Mouse (Mus musculus) heart, embryonic 11.5 days (tissue): ENCODE measurements at regions not wholly inside any gene's neighbourhood (a gene's known extent, or its start where the extent isn't known, plus 50 kb on each side); places are given as distances from the start of the nearest gene placed in this dataset.
"Not testable (repeated sequence)": the region's sequence is repeated elsewhere in the genome, so short reads cannot be mapped to it uniquely, and the experiment has no call there.

ENCODE experiments used
- ATAC-seq: fragments of 200-750 bp; cut with Nextera tagmentation; replicated peaks from 2 replicates; pipeline ENCODE4 v1.8.0; 2017; ENCODE audit warnings: moderate library complexity; ENCODE audit not compliant: insufficient number of reproducible peaks, low FRiP score, low TSS enrichment
- H3K27ac ChIP-seq: fragments of 300-500 bp; sonication (generic); 2 replicates; pipeline ENCODE4 v1.5.1; 2014; ENCODE audit warnings: mild to moderate bottlenecking, low read depth, low read length
- H3K27me3 ChIP-seq: fragments of 300-500 bp; sonication (generic); 2 replicates; pipeline ENCODE4 v1.6.1; 2014; ENCODE audit warnings: mild to moderate bottlenecking, low read length, mixed read lengths; ENCODE audit not compliant: control insufficient read depth, insufficient read depth
- H3K36me3 ChIP-seq: fragments of 300-500 bp; sonication (generic); 2 replicates; pipeline ENCODE4 v1.6.1; 2014; ENCODE audit warnings: mild to moderate bottlenecking, low read length, moderate library complexity, mixed read lengths; ENCODE audit not compliant: control insufficient read depth, insufficient read depth
- H3K4me1 ChIP-seq: fragments of 300-500 bp; sonication (generic); 2 replicates; pipeline ENCODE4 v1.6.1; 2014; ENCODE audit warnings: low read length; ENCODE audit not compliant: control insufficient read depth, insufficient read depth
- H3K4me2 ChIP-seq: fragments of 300-500 bp; sonication (generic); 2 replicates; pipeline ENCODE4 v1.6.1; 2014; ENCODE audit warnings: mild to moderate bottlenecking, moderate library complexity
- H3K4me3 ChIP-seq: fragments of 300-500 bp; sonication (generic); 2 replicates; pipeline ENCODE4 v1.5.1; 2014; ENCODE audit warnings: low read depth, low read length
- H3K9ac ChIP-seq: fragments of 300-500 bp; sonication (generic); 2 replicates; pipeline ENCODE4 v1.6.1; 2014; ENCODE audit warnings: mild to moderate bottlenecking, low read depth, low read length, moderate library complexity
- H3K9me3 ChIP-seq: fragments of 300-500 bp; sonication (generic); replicated peaks from 2 replicates; pipeline ENCODE4 v1.6.1; 2016; ENCODE audit warnings: low read length; ENCODE audit not compliant: control insufficient read depth
- WGBS: fragments of 180-500 bp; shearing (Covaris S2); extraction: QIAGEN DNeasy Blood & Tissue Kit; methylation state at CpG from one replicate; pipeline ENCODE4 v1.1.7; 2014; ENCODE audit not compliant: insufficient replicate concordance; 5-methylcytosine and 5-hydroxymethylcytosine counted together

DNA sequence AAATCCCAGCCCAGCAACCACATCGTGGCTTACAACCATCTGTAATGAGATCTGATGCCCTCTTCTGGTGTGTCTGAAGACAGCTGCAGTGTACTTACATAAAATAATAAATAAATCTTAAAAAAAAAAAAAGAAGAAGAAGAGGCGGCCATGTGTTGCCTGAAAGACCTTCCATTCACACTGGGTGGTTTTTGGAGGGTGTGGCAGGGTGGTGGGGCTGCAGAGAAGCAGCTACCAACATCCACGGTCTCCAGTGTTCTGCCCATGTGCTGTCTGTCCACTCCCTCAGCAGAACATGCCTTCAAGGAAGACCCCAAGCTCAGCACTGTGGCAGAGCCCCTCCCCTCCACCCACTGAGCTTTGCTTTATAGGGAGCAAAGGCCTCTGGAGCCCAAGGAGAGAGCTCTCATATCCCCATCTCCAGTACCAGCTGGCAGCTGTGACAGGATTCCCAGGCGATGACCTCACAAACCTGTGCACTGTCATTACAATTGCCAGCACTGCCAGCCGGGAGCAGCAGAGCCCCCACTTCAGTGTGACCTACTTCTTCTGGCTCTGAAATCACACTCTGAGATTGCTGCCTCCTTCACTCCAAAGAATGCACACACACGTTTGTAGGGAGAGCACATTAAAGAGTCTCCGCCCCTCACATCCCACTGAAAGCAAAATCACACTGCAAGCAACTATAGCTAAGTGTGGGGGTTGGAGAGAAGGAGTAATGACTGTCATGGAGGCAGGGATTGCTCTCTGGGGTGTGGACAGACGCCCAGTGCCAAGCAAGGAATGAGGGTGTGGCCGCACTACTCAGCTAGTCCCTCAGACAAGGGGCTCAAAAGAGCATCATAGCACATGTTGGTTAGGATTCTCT lies 82.8 kb upstream of the Klf13 start:
- Histone ChIP-seq H3K27ac (peak overlapping the region; percentile 37; the same call in 1 of the 2 replicates), H3K4me2 (no peak overlapping the region), H3K36me3 (no peaks in the 10 kb centered on the region), H3K4me3 (no peak overlapping the region), H3K9me3 (no peaks in the 10 kb centered on the region), H3K9ac (no peak overlapping the region), H3K4me1 (peaks cover 22% of the 10 kb centered on the region), H3K27me3 (no peaks in the 10 kb centered on the region)
- 59% methylated on average over 9 of the region's 9 CpGs for WGBS
- peak; percentile 57 for ATAC-seq

DNA sequence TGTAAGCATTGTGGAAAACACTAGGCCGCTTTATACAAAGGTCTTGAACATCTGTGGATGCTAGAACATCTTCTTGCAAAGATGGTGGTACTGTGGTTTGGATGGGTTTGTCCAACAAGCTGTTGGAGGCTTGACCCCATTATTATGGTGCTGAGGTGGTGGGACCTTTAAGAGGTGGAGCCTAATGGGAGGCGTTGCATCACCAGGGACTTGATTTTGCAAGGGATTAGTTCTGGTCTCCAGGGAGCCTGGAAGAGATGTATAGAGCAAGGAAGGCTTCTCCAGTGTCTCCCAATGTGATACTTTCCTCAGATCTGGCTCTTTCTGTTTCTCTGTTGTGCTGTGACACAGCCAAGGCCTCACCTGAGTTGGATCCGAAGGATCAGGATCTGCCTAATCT lies 79.4 kb upstream of the Klf13 start:
- H3K4me2 ChIP-seq = no peak overlapping the region
- H3K9me3 ChIP-seq = no peaks in the 10 kb centered on the region
- WGBS = 76% methylated on average over 3 of the region's 3 CpGs
- peaks cover 32% of the 10 kb centered on the region for H3K4me1 ChIP-seq
- H3K4me3 ChIP-seq = no peak overlapping the region
- ATAC-seq = no peak
- no peak overlapping the region for H3K9ac ChIP-seq
- H3K27ac ChIP-seq = no peak overlapping the region
- H3K36me3 ChIP-seq = no peaks in the 10 kb centered on the region
- no peaks in the 10 kb centered on the region for H3K27me3 ChIP-seq

DNA sequence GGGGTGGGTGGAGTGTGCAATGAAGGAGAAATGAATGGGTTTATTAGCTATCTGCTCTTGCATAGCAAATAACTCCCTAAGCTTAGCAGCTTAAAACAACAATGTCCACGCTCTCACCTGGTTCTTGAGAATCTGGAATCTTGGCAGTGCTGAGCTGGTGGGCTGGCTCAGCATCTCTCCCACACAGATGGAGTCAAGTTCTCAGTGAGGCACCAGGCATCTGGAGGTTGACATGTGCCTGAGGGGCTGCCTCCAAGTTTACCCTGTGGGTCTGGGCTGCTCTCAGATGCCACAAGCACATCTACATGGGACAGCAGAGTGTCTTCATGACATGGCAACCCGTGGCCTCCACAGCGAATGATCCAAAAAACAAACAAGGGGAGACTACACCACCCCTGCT lies 78.2 kb upstream of the Klf13 start:
- H3K9me3 ChIP-seq = no peaks in the 10 kb centered on the region
- H3K9ac ChIP-seq = no peak overlapping the region
- H3K27ac ChIP-seq = no peak overlapping the region
- no peak overlapping the region for H3K4me2 ChIP-seq
- H3K4me1 ChIP-seq = peaks cover 29% of the 10 kb centered on the region
- WGBS = 83% methylated on average over 3 of the region's 3 CpGs
- H3K36me3 ChIP-seq = no peaks in the 10 kb centered on the region
- H3K4me3 ChIP-seq = no peak overlapping the region
- no peaks in the 10 kb centered on the region for H3K27me3 ChIP-seq
- no peak for ATAC-seq

DNA sequence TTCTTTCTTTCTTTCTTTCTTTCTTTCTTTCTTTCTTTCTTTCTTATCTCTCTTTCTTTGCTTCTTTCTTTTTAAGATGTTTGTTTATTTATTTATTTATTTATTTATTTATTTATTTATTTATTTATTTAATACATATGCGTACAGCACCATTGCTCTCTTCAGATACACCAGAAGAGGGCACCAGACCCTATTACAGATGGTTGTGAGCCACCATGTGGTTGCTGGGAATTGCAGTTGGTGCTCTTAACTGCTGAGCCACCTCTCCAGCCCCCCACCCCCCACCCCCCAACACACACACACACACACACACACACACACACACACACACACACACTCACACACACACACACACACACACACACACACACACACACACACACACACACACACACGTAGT lies 76.4 kb upstream of the Klf13 start:
- not testable (repeated sequence) for H3K4me3 ChIP-seq

DNA sequence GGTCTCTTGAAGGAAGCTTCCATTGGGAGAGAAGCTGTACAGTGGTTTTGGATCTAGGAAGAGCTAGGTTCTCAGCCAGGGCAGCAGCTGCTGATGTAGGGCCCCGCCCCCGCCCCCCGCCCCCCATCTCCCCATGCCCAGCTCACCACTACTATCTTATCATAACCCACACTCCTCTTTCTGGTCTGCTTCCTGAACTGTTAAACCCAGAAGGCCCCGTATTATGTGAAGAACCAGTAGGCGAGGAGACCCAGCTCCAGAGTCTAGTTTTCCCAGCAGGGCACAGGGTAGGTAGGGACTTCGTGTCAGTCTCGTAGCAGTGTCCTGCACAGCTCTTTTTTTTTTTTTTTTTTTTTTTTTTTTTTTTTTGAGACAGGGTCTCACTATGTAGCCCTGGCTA lies 75.5 kb upstream of the Klf13 start:
- 34% methylated on average over 7 of the region's 7 CpGs for WGBS
- Histone ChIP-seq H3K27ac (peak overlapping the region; percentile 50; the same call in 1 of the 2 replicates), H3K9ac (no peak overlapping the region), H3K4me3 (no peak overlapping the region), H3K4me2 (no peak overlapping the region; the same call in 1 of the 2 replicates), H3K36me3 (no peaks in the 10 kb centered on the region), H3K27me3 (no peaks in the 10 kb centered on the region), H3K9me3 (no peaks in the 10 kb centered on the region), H3K4me1 (peaks cover 22% of the 10 kb centered on the region)
- ATAC-seq = peak; percentile 37

More for the DNA sequence above, 76.4 kb upstream of the Klf13 start:
- H3K9me3 ChIP-seq, H3K36me3 ChIP-seq, H3K27ac ChIP-seq, H3K27me3 ChIP-seq, ATAC-seq, H3K4me2 ChIP-seq, H3K9ac ChIP-seq: not testable (repeated sequence)
- peaks cover 25% of the 10 kb centered on the region for H3K4me1 ChIP-seq
- WGBS = 97% methylated on average over 2 of the region's 2 CpGs

DNA sequence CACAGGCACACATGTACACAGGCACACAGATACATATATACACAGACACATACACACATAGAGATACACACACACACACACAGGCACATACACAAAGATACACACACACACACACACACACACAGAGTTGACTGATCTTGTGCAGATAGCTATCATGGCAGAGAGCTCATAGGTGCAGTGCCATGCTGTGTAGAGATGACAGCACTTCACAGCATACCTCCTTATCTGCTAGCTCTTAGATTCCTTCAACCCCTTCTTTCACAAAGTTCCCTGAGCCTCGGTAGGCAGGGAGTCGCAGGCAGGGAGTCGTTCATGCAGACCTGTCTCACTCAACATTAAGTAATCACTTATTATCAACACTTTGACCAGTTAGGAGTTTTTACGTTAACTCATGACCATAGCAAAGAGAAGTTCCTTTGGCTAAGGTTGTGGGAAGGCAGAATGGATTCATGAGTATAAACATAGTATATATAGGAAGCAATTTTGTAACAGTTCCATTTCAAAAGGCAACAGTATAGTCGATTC lies 74.4 kb upstream of the Klf13 start:
- H3K4me2 ChIP-seq = no peak overlapping the region
- ATAC-seq = no peak
- WGBS = 29% methylated on average over 5 of the region's 5 CpGs
- H3K4me3 ChIP-seq = no peak overlapping the region
- peaks cover 22% of the 10 kb centered on the region for H3K4me1 ChIP-seq
- no peak overlapping the region for H3K9ac ChIP-seq
- no peaks in the 10 kb centered on the region for H3K9me3 ChIP-seq
- H3K36me3 ChIP-seq = no peaks in the 10 kb centered on the region
- H3K27ac ChIP-seq = no peak overlapping the region
- no peaks in the 10 kb centered on the region for H3K27me3 ChIP-seq

DNA sequence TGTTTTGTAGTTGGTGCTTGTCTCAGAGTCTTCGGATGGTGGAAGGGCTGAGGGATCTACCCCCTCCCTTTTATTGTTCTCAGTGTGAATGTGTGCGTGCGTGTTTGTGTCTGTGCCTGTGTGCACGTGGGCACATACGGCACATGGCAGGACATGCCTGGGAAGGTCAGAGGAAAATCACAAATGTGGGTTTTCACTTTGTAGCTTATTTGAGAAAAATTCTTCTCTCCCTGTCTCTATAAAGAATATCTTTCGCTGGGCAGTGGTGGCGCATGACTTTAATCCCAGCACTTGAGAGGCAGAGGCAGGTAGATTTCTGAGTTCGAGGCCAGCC lies 73.5 kb upstream of the Klf13 start:
- Histone ChIP-seq H3K4me1 (peaks cover 22% of the 10 kb centered on the region), H3K9me3 (no peaks in the 10 kb centered on the region), H3K4me3 (no peak overlapping the region), H3K4me2 (no peak overlapping the region), H3K9ac (no peak overlapping the region), H3K36me3 (no peaks in the 10 kb centered on the region), H3K27ac (no peak overlapping the region), H3K27me3 (no peaks in the 10 kb centered on the region)
- WGBS = 74% methylated on average over 8 of the region's 8 CpGs
- ATAC-seq = no peak

DNA sequence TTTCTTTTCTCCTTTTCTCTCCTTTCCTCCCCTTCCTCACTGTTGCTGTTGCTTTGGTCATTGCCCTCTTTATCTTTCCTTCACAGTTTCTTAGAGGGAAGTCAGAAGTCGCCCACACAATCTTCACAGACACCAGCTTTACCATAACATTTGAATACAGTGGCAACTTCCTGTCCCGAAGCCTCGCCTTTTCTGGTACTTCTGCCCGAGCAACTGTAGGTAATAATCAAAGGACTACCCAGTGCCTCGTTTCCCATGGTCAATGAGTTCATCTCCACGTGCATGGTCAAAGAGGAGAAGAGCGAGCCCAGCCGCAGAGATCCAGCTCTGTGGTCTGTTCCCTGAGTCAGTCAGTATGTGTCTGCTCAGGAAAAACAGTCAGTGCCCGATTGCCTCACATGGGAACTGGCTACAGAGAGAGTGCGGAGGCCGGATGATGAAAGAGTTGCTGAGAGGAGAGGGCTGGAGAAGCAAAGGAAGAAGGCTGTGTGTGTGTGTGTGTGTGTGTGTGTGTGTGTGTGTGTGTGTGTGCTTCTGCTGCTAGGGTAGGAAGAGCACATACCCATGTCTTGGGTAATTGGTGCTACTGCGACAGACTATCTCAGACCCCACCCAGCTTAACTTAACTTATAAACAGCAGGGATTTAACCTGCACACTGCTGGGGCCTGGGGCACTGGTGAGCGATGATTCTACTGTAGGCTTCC lies 73.0 kb upstream of the Klf13 start:
- H3K9ac ChIP-seq = no peak overlapping the region
- ATAC-seq = 0 out of 2 replicates have a peak, but pooled peaks have one; percentile 33
- no peaks in the 10 kb centered on the region for H3K27me3 ChIP-seq
- H3K36me3 ChIP-seq = no peaks in the 10 kb centered on the region
- peaks cover 26% of the 10 kb centered on the region for H3K4me1 ChIP-seq
- H3K4me2 ChIP-seq = no peak overlapping the region
- no peaks in the 10 kb centered on the region for H3K9me3 ChIP-seq
- no peak overlapping the region for H3K4me3 ChIP-seq
- H3K27ac ChIP-seq = peak overlapping the region; percentile 51
- WGBS = 38% methylated on average over 13 of the region's 13 CpGs
